Mouse (Mus musculus): Measurements from ENCODE around the gene Mov10l1.

DNA sequence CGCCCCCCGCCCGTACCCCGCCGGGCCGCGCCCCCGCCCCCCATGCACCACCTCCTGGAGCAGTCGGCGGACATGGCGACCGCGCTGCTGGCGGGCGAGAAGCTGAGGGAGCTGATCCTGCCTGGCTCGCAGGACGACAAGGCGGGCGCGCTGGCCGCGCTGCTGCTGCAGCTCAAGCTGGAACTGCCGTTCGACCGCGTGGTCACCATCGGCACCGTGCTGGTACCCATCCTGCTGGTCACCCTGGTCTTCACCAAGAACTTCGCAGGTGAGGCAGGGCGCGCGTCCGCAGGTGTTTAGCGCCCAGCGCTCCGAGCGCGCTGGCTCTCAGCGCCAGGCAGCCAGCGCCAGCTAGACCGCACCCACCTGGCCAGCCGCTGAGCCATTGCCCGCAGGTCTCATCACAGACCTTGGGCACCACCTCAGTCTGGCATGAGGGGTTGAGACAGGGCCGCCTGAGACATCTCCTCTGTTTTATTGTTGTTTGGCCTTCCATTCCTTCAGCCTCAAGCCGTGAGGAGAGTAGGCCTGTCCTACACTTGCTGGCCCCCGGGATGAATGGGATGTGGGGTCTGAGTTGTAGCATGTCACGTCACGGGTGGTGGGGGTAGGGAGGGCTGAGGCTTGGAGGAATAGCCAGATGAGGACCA lies 77.4 kb downstream of the Mov10l1 start:
- TF ChIP-seq CTCF (IDR thresholded peaks at IDR 0.05; ENCODE audit: low read depth) = no peak
- TF ChIP-seq EP300 (IDR thresholded peaks at IDR 0.05; ENCODE audit: low read depth) = no peak
